Mouse (Mus musculus): ENCODE data around the gene Adam17. TPM values are rescaled to one million over a fixed set of nuclear protein-coding genes. Genes with fewer than 3 reads are reported as not detected.

The Adam17 gene
- total RNA-seq, 2 experiments from 2014 or later = 19.3 to 33.8 TPM

- TF ChIP-seq CTCF (IDR thresholded peaks at IDR 0.05) = no peak
These were observed 32.8 kb downstream of the Adam17 start for GRCm38 (mm10) chr12:21340674-21341073.

GRCm38 (mm10) chr12:21337171-21337570 lies 36.3 kb downstream of the Adam17 start:
- no peak for TF ChIP-seq CTCF (IDR thresholded peaks at IDR 0.05)
- no peak overlapping the region for H3K4me3 ChIP-seq
- no peak for DNase-seq
- intact Hi-C loops (cut with DNase I) = no loop called here
- H3K27ac ChIP-seq = no peak overlapping the region

More at GRCm38 (mm10) chr12:21340674-21341073, 32.8 kb downstream of the Adam17 start:
- DNase-seq = no peak
- Histone ChIP-seq H3K4me3 (no peak overlapping the region), H3K27ac (no peak overlapping the region)
- intact Hi-C loops (cut with DNase I) = no loop called here

GRCm38 (mm10) chr12:21335869-21336268 lies 37.6 kb downstream of the Adam17 start:
- intact Hi-C loops (cut with DNase I) = no loop called here
- Histone ChIP-seq H3K4me3 (no peak overlapping the region), H3K27ac (no peak overlapping the region)
- no peak for DNase-seq
- TF ChIP-seq CTCF (IDR thresholded peaks at IDR 0.05) = no peak

- intact Hi-C loops (cut with DNase I) = no loop called here
These were observed 39.7 kb downstream of the Adam17 start for GRCm38 (mm10) chr12:21333766-21334165.

GRCm38 (mm10) chr12:21333021-21333420 lies 40.4 kb downstream of the Adam17 start:
- H3K4me3 ChIP-seq = no peak overlapping the region
- no peak for DNase-seq
- H3K27ac ChIP-seq = no peak overlapping the region
- TF ChIP-seq CTCF (IDR thresholded peaks at IDR 0.05) = no peak
- intact Hi-C loops (cut with DNase I) = no loop called here

More at GRCm38 (mm10) chr12:21333766-21334165, 39.7 kb downstream of the Adam17 start:
- no peak overlapping the region for H3K27ac ChIP-seq
- DNase-seq = no peak
- TF ChIP-seq CTCF (IDR thresholded peaks at IDR 0.05) = no peak
- no peak overlapping the region for H3K4me3 ChIP-seq

- DNase-seq = no peak
- intact Hi-C loops (cut with DNase I) = no loop called here
- no peak overlapping the region for H3K4me3 ChIP-seq
- peak overlapping the region; percentile 24; the same call in 1 of the 2 replicates for H3K27ac ChIP-seq
- no peak for TF ChIP-seq CTCF (IDR thresholded peaks at IDR 0.05)
These were observed 41.7 kb downstream of the Adam17 start for GRCm38 (mm10) chr12:21331711-21332110.

- Histone ChIP-seq H3K4me3 (no peak overlapping the region), H3K27ac (peak overlapping the region; percentile 24)
- no peak for TF ChIP-seq CTCF (IDR thresholded peaks at IDR 0.05)
- peak; percentile 36 for DNase-seq
- intact Hi-C loops (cut with DNase I) = no loop called here
These were observed 42.4 kb downstream of the Adam17 start for GRCm38 (mm10) chr12:21330961-21331576.

- Histone ChIP-seq H3K4me3 (no peak overlapping the region), H3K27ac (peak overlapping the region; percentile 16)
- TF ChIP-seq CTCF (IDR thresholded peaks at IDR 0.05) = no peak
- no peak for DNase-seq
- intact Hi-C loops (cut with DNase I) = no loop called here
These were observed 43.6 kb downstream of the Adam17 start for GRCm38 (mm10) chr12:21329661-21330400.

- Histone ChIP-seq H3K27ac (0 out of 2 replicates have a peak overlapping the region, but pooled peaks have one; percentile 4), H3K4me3 (no peak overlapping the region)
- DNase-seq = peak; percentile 58
- intact Hi-C loops (cut with DNase I) = no loop called here
- no peak for TF ChIP-seq CTCF (IDR thresholded peaks at IDR 0.05)
These were observed 47.1 kb downstream of the Adam17 start for GRCm38 (mm10) chr12:21326325-21326724.

GRCm38 (mm10) chr12:21325266-21325665 lies 48.2 kb downstream of the Adam17 start:
- no peak for TF ChIP-seq CTCF (IDR thresholded peaks at IDR 0.05)
- intact Hi-C loops (cut with DNase I) = no loop called here
- H3K4me3 ChIP-seq = no peak overlapping the region
- DNase-seq = no peak
- no peak overlapping the region for H3K27ac ChIP-seq

GRCm38 (mm10) chr12:21324101-21324500 lies 49.3 kb downstream of the Adam17 start:
- no peak for TF ChIP-seq CTCF (IDR thresholded peaks at IDR 0.05)
- Histone ChIP-seq H3K4me3 (no peak overlapping the region), H3K27ac (no peak overlapping the region)
- intact Hi-C loops (cut with DNase I) = no loop called here
- no peak for DNase-seq

GRCm38 (mm10) chr12:21322856-21323255 lies 50.6 kb downstream of the Adam17 start:
- intact Hi-C loops (cut with DNase I) = no loop called here
- H3K4me3 ChIP-seq = no peak overlapping the region
- TF ChIP-seq CTCF (IDR thresholded peaks at IDR 0.05) = no peak
- H3K27ac ChIP-seq = no peak overlapping the region
- no peak for DNase-seq

- H3K4me3 ChIP-seq = no peak overlapping the region
- no peak for TF ChIP-seq CTCF (IDR thresholded peaks at IDR 0.05)
- intact Hi-C loops (cut with DNase I) = no loop called here
- H3K27ac ChIP-seq = no peak overlapping the region
- DNase-seq = no peak
These were observed 51.1 kb downstream of the Adam17 start for GRCm38 (mm10) chr12:21322296-21322695.

All from gastrocnemius, adult 2 months (tissue).